Mouse (Mus musculus) spleen, adult 2 months (tissue): ENCODE results near the gene Ern1.

Experiments used
- CTCF ChIP-seq: fragments of 200-500 bp; IDR thresholded peaks from 2 replicates; pipeline ENCODE4 v1.5.1; 2011; ENCODE audit warnings: mild to moderate bottlenecking, inconsistent platforms; ENCODE audit not compliant: insufficient read depth, insufficient read length, insufficient replicate concordance; ENCODE audit errors: extremely low read depth
- POLR2A ChIP-seq: fragments of 200-500 bp; IDR thresholded peaks from 2 replicates; pipeline ENCODE4 v1.6.1; 2011; ENCODE audit warnings: low read depth, low read length, inconsistent platforms

DNA sequence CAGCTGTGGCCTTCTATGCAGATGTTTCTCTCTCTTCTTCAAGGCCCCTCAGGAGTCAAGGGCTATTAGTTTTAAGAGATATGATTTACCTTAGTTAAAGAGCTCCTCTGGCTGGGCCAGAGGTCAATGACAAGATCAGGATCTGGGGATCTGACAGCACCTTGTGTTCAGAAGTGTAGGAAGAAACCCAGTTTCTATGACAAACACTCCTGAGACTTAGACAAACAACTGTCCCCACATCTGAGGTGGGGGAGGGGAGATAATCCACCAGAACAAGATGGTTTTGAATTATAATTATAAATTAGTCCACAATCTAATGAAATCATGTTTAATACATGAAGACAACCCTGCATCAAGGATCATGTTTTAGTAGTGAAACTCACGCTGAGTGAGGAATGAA, 8.9 kb downstream of the Ern1 start:
- TF ChIP-seq CTCF (no peak), POLR2A (no peak)
